Mouse (Mus musculus) ovary, adult 18-20 months (tissue): ENCODE measurements around the gene Gm13889.

Source experiments
- DNase-seq: peaks from one replicate; pipeline ENCODE4 v3.0.0; 2022; ENCODE audit warnings: low spot score, mixed read lengths

Gene Gm13889

GRCm38 (mm10) chr2:93957785-93958175, 779 bp upstream of the Gm13889 start:
- DNase-seq: no peak

DNA sequence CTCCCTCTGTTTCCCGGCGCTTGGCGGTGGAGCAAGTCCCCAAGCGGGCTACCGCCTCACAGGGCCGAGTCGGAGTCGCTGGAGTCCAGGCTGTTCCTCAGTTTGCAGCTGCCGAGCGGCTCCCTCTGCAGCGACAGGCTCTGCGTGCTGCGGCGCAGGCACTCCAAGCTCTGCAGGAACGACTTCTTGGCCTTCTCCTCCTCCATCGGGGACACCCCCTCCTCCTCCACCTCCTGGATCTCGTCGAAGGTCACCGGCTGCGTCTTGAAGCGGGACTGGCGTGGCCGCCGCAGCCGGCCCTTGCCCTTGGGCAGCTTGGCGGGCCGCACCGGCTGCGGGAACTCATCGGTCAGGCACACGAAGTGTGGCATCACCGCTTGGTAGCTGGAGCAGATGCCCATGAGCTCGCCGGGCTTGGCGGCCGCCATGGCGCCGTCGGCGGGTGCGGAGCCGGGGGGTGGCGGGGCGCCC, 635 bp downstream of the Gm13889 start:
- peak; percentile 70 for DNase-seq

- DNase-seq: no peak
Measured at GRCm38 (mm10) chr2:93955886-93956285, 1.1 kb downstream of the Gm13889 start.

- no peak for DNase-seq
Measured at GRCm38 (mm10) chr2:93954781-93955578, 2.0 kb downstream of the Gm13889 start.

DNA sequence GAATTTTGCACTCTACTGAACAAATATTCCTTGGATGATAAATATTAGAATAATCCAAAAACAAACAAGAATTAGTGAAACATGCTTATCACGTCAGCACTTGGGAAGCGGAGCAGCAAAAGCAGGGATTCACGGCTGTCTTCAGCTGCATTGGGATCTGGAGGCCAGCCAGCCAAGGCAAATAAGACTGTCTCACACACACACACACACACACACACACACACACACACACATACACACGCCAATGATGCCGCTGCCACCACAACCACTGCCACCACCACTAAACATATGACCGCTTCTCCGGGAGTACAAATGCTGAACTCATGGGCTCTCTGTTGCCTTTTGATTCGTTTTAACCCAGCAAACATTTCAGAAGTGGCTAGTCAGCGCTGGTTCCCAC, 3.3 kb downstream of the Gm13889 start:
- no peak for DNase-seq

GRCm38 (mm10) chr2:93946976-93947375, 10.0 kb downstream of the Gm13889 start:
- DNase-seq: no peak

GRCm38 (mm10) chr2:93944855-93945254, 12.1 kb downstream of the Gm13889 start:
- DNase-seq: no peak

DNA sequence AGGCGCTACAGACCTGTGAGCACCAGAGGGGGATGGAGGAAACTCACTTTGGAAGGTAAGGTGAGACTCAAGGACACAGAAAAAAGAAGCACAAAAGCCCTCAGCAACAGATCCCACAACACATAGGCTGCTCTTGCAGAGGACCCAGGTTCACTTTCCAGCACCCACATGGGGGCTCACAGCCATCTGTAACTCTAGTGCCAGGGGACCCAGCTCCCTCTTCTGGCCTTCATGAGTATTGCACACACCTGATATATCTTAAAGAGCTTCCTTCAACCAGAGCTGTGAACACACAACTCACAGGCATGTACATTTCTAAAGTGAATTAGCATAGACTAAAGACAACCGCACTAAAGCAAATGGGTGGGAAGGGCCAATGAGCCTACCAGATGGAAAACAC, 12.9 kb downstream of the Gm13889 start:
- no peak for DNase-seq

- DNase-seq: no peak
Measured at GRCm38 (mm10) chr2:93941670-93942069, 15.3 kb downstream of the Gm13889 start.

DNA sequence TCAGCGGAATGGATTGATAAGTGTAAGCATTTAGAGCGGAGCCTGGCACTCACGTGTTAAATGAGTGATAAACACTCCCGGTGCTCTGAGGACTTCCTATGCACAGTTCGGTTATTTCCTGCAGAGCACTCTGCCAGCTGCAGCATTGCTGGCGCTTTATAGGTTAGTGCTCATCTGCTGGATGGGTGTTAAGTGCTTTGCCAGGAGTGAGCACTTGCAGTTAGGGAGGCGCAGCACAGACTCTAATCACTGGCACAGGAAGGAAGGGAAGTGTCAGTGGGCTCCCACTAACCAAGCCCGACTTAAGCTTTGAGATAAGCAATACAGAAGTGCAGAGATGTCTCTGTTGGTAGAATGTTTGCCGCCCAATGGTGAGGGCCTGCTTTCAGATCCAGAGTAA, 18.5 kb downstream of the Gm13889 start:
- no peak for DNase-seq

DNA sequence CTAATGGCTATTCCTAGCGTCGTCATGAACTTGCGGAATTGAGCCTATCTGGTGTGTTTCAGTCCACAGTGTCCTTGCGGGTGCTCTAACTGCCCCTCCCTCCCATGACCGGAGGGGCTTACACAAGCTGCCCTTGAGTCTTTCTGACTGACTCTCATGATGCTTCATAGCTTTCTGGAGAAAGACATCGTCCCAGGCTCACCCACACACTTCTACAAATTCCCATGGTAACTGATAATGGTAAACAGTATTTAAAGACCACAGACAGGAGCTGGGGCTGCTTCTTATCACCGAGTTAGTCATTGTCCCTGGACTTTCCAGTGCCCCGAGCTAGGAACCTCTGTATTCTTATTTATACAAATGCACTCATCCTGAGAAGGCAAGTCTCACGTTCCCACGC, 28.1 kb downstream of the Gm13889 start:
- peak; percentile 50 for DNase-seq

DNA sequence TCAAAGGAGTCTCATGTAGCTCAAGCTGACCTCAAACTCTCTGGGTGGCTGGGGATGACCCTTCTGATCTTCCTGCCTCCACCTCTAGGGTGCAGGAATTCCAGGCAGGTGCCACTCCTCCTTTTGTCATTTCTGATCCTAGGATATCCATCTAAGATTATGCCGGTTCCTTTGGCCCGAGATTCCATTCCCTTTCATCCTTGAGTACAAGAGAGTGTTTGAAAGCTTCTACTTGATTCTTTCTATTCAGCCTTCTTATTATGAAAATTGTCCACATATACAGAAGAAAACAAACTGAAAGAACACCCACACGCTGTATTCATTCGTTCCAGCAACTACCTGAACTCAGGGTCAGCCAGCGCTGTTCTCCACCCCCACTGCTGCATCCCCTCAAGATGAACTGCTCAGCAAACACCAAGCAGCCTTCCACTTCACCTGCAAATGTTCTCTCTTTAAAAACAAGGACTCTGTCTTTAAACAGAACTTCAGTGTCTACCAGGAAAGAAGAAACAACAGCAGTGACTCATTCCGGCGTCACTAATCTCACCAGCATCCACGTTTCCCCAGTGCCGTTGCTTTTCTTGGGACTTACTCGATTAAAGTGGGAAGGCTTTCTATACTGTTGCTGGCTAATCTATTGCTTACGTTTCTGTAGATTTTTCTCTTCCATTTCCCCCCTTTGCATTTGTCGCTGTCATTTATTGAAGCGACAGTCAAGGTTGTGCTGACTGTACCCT, 29.1 kb downstream of the Gm13889 start:
- DNase-seq: no peak

DNA sequence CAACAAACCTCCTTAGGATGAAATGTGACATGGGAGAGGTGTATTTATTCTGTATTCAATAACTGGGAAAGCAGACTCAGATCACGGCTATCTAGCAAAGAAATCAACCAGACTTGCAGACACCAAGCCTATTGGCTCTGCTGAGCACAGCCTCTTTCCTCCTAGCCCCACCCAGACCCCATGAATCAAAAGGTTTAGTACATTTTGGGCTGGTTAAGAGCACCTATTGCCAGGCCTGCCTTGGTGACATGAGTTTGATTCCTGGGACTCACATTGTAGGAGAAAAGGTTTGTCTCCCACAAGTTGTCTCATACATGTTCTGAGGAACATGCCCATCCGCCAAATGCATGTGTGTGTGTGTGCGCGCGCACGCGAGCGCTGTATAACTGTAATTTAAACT, 30.9 kb downstream of the Gm13889 start:
- no peak for DNase-seq

- no peak for DNase-seq
Measured at GRCm38 (mm10) chr2:93919093-93919492, 37.9 kb downstream of the Gm13889 start.

- DNase-seq: no peak
Measured at GRCm38 (mm10) chr2:93913552-93913951, 43.4 kb downstream of the Gm13889 start.

DNA sequence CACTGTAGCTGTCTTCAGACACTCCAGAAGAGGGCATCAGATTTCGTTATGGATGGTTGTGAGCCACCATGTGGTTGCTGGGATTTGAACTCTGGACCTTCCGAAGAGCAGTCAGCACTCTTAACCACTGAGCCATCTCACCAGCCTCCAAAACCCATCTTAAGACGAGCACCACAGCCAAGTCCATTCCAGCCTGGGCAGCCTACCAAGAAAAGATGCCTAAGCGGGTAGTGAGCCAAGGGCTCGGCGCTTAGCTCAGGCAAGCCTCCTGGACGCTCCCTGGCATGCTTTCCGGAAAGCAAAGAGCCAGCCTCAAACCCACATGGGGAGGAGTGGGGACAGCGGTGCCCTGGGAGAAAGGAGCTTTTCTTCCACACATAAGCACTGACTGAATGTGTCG, 45.1 kb downstream of the Gm13889 start:
- DNase-seq: no peak

DNA sequence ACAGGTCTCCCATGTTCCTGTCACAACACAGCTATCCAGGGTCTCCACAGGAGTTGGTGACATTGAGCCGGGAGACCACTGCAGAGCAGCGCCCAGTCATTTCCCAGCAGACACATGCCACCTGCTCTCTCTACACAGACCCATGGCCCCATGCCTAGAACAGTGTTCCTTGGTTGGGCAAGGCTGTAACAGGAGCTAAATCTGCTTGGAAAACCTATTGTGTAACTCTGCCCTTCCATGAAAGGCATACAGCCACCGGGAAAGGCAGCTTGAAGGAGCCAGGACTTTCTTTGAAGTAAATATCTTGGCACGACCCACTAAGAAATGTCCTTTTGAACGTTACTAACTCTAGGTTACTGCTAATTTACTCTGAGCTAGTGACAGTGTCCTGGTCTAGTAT, 47.3 kb downstream of the Gm13889 start:
- DNase-seq: no peak

DNA sequence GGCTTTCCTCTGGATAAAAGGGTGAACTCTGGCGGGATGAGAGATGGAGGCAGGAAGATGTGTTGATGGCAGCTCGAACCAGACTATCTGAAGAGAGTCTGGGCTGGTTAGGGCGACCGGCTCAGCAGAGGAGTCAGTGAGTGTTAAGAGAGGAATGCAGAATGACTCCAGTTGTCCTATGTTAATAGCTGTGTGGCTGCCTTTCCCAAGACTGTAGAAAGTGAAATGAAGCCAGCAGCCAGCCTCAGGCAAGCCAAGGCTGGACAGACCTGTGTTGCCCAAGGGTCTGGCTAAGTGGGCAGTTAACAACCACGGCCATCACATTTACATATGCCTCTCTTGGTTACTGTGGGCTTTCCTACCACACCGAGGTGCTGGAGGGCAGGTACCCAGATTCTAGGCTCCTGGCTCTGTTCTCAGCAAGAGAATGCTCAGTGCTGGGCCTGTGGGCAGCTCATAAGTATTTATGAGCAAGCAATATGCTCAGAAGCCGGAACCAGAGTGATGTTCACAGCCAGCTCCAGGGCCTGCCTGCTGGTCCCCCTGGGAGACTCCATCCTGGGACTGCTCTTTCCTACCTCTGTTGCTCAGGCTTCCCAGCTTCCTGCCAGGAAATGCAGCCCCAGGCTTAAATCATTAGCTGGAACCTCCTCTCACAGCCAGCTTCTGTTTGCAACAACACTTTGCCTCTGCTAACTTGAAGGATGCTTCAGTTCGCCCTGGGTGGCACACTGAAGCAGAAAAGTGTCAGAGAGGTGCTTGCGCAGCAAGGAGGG, 49.3 kb downstream of the Gm13889 start:
- no peak for DNase-seq

DNA sequence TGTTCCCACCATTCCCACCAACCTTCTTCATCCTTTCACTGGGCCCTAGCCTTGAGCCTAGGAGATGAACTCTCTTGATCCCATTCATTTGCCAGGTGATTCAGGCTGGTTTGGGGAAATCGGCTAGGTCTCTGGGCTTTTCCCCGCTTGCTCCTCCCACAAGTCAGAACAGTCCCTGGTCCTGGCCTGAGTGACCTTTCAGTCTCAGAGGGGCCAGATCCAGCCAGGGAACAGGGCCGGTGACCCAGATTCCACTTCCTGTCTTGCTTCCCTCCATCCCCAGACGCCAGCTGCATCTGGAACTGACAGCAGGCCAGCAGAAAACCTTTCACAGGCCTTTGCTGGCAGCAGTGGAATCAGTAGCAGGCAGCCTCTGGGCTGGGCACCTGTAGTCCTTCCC, 50.7 kb downstream of the Gm13889 start:
- no peak for DNase-seq
